14 mouse cellular contexts compared by ENCODE assay signal in genomic region chr9:30668095-30668494, GRCm38 (mm10).
DNase-seq lines count a peak whose midpoint lies in the region.
"Had no signal": no experiment of that assay in that cellular context is flagged by ENCODE, and none has a peak within 500 bp of the region (broad histone marks: within the 10 kb centered on the region; RNA-seq: fewer than 3 reads in every experiment).

No protein-coding gene starts in this region.

- DNase-seq in fat pad, adult 2 months (ENCODE audit: extremely low read depth, low read depth, low spot score), result peak; percentile 78
- DNase-seq in gonadal fat pad, adult 2 months (ENCODE audit: low read depth), result peak; percentile 72
- DNase-seq in lung, adult 18-20 months, result no peak
- no peak for DNase-seq in spleen, postnatal 36 days (ENCODE audit: low spot score in 2 of 2)
- DNase-seq: adrenal gland, adult 2 months; adrenal gland, adult 8-10 months; adrenal gland, postnatal 10 days; adrenal gland, postnatal 14 days; adrenal gland, postnatal 25 days; adrenal gland, postnatal 36 days; B cell, adult 2 months; cerebellum, adult 11 months; cerebellum, adult 11-12 months; cerebellum, adult 18-20 months had no signal

Comparison
In these comparisons a context has a peak if more than half of its experiments do, and no peak if none do; other contexts are left out.
1. DNase-seq: peak in fat pad, adult 2 months (single experiment) and gonadal fat pad, adult 2 months (single experiment); none in lung, adult 18-20 months (0 of 2) and spleen, postnatal 36 days (0 of 2).